Mouse (Mus musculus) cerebellum, adult (tissue): Measurements from ENCODE around the gene Ap1m2.
A peak's percentile ranks its signal among the peaks of the same experiment; 100 is the strongest.
"Not testable (repeated sequence)": the region's sequence is repeated elsewhere in the genome, so short reads cannot be mapped to it uniquely, and the experiment has no call there.

Source experiments
- ATAC-seq: cut with Nextera tagmentation; 2 replicates; pipeline ENCODE4 v1.9.2; 2017; ENCODE audit warnings: mild to moderate bottlenecking, moderate library complexity, mixed read lengths; ENCODE audit not compliant: insufficient number of reproducible peaks, low FRiP score, low TSS enrichment

The Ap1m2 gene

DNA sequence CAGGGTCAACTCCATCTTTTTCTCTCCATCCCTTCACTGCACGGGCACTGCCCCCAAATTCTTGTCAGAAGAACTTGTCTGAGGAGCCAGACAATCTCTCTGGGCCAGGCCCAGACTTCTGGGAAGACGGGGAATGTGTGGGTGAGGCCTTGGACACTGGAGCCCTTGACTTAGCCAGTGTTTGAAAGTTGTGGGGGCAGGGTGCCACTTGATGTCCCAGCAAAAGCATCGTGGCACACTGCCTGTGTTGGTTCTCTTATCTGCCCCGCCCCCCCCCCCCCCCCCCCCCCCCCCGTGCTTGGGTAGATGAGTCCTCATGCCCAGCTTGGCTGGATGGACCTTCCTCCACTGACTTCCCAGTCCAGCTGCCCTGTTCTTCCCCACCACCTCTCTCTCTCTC lies 16.9 kb upstream of the Ap1m2 start:
- ATAC-seq: no peak

DNA sequence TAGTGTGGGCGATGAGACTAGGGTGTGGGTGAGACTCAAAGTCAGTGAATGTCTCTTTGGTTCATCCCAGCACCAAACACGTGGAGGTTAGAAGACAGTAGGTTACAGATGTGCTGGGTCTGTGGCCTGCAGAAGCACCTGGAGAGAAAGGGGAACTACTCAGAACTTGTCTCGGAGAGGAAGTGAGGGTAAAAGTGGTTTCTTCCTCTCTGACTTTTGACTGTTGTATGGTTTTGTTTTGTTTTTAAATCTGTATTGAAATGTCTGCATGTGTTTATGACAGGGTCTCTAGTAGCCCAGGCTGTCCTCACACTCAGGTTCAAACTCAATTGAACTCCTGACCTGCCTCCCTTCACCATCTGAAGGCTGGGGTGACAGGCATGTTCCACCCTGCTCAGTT lies 15.9 kb upstream of the Ap1m2 start:
- ATAC-seq: no peak

- ATAC-seq: no peak
These were observed 15.4 kb upstream of the Ap1m2 start for GRCm38 (mm10) chr9:21327569-21327968.

DNA sequence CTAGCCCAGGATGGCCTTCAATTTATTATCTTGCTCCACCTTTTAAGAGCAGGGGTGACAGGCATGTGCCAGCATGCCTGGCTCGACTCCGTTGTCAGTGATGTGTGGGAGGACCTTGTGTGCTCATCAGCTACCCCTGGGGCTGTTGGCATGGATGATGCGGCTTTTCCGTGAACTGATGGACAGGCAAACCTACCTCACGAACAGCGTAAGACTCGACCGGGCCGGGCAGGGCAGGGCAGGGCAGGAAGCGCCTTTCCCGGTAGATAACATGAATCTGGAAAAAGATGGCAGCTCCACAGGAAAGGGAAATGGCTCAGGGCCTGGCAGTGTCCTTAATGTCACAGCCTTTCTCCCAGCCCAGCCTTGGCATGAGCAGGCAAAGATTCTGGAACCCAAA lies 12.1 kb upstream of the Ap1m2 start:
- no peak for ATAC-seq

GRCm38 (mm10) chr9:21322917-21323297 lies 10.8 kb upstream of the Ap1m2 start:
- ATAC-seq: not testable (repeated sequence)

GRCm38 (mm10) chr9:21322211-21322916 lies 10.2 kb upstream of the Ap1m2 start:
- no peak for ATAC-seq

GRCm38 (mm10) chr9:21321513-21321835 lies 9.3 kb upstream of the Ap1m2 start:
- no peak for ATAC-seq

- peak; percentile 76 for ATAC-seq
These were observed 8.7 kb upstream of the Ap1m2 start, which contains the start of gene Slc44a2 for GRCm38 (mm10) chr9:21320619-21321512. TSS of gene Slc44a2 (plus strand) at chr9:21320698.

GRCm38 (mm10) chr9:21320280-21320618 lies 8.1 kb upstream of the Ap1m2 start:
- ATAC-seq: no peak

GRCm38 (mm10) chr9:21319503-21319902 lies 7.4 kb upstream of the Ap1m2 start:
- ATAC-seq: no peak

DNA sequence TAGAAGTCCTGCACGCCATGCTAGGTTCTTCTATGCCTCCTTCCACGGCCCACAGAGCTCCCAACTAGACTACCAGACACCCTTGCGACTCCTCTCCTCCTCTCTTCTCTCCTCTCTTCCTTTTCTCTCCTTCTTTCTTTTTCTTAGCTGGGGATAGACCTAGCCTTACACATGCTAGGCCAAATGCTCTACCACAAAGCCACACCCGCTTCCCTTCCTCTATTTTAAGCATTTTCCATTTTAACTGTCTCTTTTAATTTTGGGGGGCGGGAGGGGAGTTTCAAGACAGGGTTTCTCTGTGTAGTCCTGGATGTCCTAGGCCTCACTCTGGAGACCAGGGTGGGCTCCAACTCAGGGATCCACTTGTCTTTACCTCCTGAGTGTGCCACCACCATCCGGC lies 6.7 kb upstream of the Ap1m2 start:
- ATAC-seq: no peak

- no peak for ATAC-seq
These were observed 4.6 kb upstream of the Ap1m2 start for GRCm38 (mm10) chr9:21316696-21317095.

GRCm38 (mm10) chr9:21315421-21315820 lies 3.3 kb upstream of the Ap1m2 start:
- ATAC-seq: no peak

GRCm38 (mm10) chr9:21314367-21315140 lies 2.4 kb upstream of the Ap1m2 start:
- ATAC-seq: no peak

- ATAC-seq: peak; percentile 84; the same call in 1 of the 2 replicates
These were observed 1.3 kb upstream of the Ap1m2 start for GRCm38 (mm10) chr9:21313394-21313793.

DNA sequence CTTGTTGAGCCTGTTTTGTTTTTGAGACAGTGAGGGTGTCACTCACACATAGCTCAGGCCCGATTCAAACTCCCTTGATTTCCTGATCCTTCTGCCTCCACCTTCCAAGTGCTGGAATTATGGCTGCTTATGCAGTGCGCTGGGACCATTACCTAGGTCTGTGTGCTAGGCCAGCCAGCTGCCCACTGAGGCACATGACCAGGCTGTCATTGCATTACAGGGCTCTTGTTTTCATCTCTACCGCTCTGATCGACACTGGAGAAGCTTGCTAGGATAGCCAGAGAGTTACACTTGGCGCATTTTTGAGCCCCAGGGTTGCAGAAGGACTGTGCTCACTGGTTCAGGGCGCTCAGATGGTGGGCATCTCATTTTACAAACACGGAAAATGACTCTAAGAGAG lies 442 bp downstream of the Ap1m2 start:
- ATAC-seq: no peak

DNA sequence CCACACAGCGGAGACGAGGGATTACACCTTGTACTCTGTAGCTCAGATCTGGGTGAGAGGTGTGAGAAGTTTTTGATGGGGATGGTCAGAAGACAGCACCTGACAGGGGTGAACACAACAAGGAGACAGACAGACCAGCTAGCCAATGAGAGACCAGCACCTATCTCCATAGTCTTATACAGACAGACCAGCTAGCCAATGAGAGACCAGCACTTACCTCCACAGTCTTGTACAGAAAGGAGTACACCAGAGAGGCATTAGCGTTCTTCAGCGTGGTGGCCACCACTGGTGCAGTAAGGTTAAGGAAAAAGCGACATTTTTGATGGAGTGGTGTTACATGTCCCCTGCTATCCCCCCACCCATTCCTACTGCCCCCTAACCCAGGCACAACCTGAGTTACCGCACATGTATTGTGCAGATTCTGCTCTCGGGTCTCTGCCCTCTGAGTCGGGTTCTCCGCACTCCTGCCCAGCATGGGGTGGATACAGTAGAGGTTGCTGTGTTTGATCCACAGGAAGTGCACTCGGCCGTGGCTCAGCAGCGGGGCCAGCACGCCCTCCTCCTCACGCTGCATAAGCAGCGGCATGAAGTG lies 2.9 kb downstream of the Ap1m2 start:
- no peak for ATAC-seq

GRCm38 (mm10) chr9:21305065-21305464 lies 7.1 kb downstream of the Ap1m2 start:
- ATAC-seq: no peak

DNA sequence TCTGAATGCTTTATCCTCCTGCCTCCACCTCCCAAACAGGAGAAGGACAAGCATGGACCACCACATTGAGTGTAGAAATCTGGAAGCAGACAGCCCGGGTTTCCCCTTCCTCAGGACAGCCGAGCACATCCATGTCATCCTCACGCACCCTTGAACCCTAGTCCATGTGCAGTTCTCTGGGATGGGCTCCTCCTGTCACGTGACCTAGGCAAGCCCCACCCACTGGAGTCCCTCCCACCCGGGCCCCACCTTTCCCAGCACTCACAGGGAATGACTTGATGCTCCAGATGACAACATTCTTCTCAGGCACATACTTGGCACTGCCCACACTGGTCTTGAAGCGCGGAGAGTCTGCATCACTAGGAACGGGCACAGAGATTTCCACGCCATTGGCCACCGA lies 13.1 kb downstream of the Ap1m2 start:
- no peak for ATAC-seq

DNA sequence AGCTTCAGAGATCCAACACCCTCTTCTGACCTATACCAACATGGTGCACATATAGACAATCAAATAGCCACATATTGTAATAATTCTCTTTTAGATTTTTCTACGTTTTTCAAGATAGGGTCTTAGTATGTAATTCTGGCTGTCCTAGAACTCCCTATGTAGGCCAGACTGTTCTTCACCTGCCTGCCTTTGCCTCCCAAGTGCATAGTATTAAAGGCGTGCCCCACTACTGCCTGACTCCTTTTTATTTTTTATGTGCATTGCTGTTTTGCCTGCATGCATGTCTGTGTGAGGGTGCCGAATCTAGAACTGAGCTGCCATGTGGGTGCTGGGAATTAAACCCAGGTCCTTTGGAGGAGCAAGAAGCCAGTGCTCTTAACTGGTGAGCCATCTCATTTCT lies 19.9 kb downstream of the Ap1m2 start:
- no peak for ATAC-seq

DNA sequence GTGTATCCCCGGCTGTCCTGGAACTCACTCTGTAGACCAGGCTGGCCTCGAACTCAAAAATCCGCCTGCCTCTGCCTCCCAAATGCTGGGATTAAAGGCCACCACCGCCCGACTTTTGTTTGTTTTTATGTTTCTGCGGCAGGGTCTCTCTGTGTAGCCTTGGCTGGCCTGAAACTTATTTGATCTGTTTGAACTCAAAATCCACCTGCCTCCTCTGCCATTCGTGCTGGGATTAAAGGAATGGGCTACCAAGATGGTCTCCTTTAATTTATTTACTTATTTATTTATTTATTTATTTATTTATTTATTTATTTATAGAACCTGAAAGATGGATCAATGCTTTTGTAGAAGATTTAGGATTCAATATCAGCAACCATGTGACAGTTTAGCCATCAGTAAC lies 20.3 kb downstream of the Ap1m2 start:
- ATAC-seq: not testable (repeated sequence)
